Mouse (Mus musculus): Measurements from ENCODE around the gene Nacad.

DNA sequence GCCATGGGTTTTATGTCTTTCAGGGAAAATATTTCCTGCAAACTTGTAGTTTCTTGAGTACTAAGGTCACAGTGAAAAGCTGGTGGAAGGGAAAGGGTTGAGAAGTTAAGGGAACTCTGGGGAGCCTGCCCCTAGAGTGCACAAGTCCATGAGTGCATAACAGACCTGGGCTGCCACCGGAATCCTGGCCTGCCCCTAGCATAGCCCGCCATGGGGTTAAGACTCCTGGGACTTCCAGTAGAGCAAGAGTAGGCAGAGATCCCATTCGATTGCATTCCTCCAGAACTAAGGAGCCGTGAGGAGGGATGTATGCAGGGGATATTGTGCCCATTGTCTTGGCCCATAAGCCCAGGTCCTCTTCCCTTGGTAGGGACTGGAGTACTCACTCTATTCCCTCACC is 44.4 kb downstream of the Nacad start:
- TF ChIP-seq GATA1 (IDR thresholded peaks at IDR 0.05; ENCODE audit: low read length) (no peak), TAL1 (IDR thresholded peaks at IDR 0.05; ENCODE audit: low read length) (no peak)
